Mouse (Mus musculus) adrenal gland (tissue): ENCODE measurements at regions not wholly inside any gene's neighbourhood (a gene's known extent, or its start where the extent isn't known, plus 50 kb on each side); places are given as distances from the start of the nearest gene placed in this dataset.

ENCODE experiments used
- intact Hi-C: fragments of 180-260 bp; cut with DNase I; formaldehyde crosslinking; loops from one replicate; pipeline ENCODE4 v1.15.1; 2025

GRCm38 (mm10) chr2:50654221-50654952, 357.8 kb upstream of the Mmadhc start:
- intact Hi-C loops, result no loop called here

- intact Hi-C loops, result no loop called here
These were observed 356.6 kb upstream of the Mmadhc start for GRCm38 (mm10) chr2:50653121-50653615.

DNA sequence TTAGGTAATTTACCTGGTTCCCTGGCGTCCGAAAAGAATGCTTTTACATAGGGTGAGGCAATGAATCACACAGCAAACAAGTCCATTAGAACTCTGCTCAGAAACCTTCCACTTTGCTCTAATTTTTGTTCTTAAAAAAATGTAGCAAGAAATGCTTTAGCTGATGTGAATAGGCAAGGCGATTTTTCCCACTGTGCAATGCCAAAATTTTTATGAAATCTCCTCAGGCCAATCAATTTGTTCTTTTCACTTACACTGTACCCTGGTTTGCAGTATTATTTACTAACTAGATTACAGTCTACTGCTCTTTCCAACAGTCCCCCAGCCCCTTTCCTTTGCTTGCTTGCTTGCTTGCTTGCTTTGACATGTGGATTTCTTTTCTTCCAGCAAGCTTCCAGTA, 353.1 kb upstream of the Mmadhc start:
- intact Hi-C loops, result no loop called here

DNA sequence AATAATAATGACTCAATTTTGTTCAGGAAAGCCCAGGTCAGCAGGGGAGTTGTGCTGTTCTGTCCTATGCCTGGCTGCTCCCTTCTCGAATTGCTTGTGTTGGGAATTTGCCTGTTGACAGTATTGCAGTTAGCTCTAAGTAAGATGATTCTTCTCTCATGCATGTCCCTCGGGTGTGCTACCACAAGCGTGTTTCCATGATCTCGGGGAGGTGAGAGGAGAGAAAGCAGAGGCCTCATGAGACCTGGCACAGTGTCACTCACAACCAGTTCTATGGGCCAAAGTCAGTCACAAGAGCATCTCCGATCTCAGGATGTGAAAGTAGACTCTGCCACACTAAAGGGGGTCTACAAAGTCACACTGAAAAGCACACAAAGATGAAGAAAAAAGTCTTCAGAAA, 346.6 kb upstream of the Mmadhc start:
- intact Hi-C loops, result no loop called here

DNA sequence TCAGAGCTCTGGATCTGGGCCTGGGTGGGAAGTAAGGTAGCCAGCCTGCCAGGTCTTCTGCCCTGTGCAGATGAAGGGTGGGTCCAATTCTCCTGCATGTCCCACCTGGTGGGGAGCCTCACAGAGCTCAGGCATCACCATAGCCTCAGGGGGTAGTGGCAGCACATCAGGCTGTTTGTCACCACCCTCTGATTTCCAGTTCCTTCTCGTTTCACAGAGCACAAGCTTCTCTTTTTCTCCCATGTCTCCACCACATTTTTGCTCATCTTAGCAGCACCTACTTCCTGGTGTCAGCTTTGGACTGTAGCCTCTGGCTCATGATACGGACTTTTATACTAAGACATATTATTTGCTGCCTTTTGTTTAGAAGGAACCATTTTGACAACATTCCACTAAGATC, 345.6 kb upstream of the Mmadhc start:
- intact Hi-C loops, result no loop called here

DNA sequence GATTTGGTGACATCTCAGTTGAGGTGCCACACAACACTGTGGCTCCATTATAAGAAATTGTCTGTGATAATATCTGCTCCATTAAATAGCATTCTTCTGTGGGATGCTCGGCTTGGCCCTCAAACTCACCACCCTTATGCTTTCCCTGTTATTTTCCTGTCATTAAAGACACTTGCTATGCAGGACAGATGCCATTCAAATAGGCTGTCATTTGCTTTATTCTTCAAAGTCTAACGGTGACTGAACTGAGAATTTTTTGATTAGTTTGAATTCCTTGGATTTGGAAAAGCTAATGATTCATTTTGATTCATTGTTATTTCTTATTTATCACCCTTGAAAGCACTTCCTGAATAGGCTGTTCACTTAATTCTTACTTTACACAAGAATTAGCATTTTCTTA, 339.3 kb upstream of the Mmadhc start:
- intact Hi-C loops, result no loop called here

DNA sequence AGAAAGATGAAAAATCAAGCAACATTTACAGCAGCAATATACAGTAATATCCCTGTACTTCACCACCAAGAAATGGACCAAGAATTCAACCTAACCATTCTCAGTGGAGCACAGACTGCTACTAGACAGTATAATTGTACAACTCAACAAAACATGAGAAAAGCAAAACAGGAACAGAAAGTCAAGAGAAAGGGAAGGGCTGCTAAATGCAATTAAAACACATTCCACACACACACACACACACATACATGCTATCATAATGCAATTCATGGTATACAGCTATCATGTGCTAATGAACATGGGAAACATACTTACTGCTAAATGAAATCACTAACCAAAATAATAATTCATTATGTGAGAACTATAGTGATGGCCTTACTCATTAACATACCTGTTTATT, 335.2 kb upstream of the Mmadhc start:
- intact Hi-C loops, result no loop called here

DNA sequence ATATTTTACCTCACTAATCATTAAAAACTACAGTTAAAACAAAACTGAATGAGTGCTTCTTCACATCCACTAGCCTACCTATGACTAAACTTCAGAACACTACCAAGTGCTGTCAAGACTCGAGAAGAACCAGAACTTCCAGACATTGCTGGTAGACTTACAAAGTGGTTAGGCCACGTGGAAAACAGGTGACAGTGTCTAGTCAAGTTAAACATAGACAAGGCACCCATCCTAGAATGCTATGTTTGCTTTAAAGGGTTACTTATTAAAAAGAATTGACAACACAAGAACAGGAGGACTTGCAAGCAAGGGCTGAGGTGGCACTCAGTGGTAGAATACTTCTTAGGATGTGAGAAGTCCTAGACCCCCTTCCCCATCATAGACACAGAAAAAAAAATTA, 330.9 kb upstream of the Mmadhc start:
- intact Hi-C loops, result no loop called here

- intact Hi-C loops, result no loop called here
These were observed 328.7 kb upstream of the Mmadhc start for GRCm38 (mm10) chr2:50625233-50625749.

GRCm38 (mm10) chr2:50609086-50609485, 312.5 kb upstream of the Mmadhc start:
- intact Hi-C loops, result no loop called here

DNA sequence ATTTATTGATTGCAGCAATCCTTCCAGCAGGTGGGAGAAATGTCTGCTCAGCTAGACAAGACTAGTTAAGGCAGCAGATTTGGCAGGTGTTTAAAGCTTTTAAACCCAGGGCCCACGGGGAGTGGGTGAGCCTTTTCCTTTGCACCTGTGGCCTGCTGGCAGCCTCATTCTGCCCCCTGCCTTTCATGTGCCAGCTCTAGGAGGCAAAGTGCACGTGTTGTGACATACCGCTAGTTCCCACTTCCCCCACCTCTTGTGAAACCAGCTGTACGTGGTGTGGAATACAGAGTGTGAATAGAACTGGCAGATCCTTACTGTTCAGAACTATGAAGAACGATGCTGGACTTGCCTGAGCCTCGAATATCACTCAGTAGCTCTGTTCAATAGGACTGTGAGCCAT, 292.6 kb upstream of the Mmadhc start:
- intact Hi-C loops, result no loop called here

DNA sequence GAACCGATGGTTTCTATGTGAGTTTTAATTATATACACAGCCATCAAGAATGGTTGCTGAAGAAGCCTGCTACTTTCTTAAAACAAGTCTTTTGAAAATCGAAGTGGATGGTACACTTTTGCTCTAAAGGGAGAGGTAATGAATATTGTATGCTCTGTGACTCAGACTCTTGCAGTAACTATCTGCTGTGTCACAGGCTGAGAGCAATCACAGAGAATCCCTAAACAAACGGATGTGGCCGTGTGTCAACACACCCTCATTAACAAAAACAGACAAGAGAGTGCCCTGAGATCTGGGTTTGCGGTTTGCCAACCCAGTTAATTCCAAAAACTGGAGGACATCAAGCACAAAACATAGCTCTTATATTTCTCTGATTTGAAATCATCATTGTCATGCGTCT, 292.1 kb upstream of the Mmadhc start:
- intact Hi-C loops, result no loop called here

GRCm38 (mm10) chr2:50586321-50587050, 289.9 kb upstream of the Mmadhc start:
- intact Hi-C loops, result no loop called here

DNA sequence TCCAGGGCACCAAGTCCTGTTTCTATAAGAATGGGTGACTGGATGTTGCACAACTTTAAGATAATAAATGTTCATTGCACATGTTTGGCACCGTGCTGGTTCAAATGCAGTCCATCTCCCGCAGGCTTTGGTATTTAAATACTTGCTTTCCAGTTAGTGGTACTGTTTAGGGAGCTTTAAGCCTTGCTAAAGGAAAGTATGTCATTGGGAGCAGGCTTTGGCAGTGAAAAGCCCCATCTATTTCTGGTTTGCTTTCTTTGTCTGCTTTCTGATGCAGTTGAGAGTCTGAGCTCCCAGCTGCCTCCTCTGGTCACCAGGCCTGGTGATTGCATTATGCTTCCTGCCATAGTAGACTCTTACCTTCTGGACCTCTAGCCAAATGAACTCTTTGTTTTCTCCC, 283.0 kb upstream of the Mmadhc start:
- intact Hi-C loops, result no loop called here

DNA sequence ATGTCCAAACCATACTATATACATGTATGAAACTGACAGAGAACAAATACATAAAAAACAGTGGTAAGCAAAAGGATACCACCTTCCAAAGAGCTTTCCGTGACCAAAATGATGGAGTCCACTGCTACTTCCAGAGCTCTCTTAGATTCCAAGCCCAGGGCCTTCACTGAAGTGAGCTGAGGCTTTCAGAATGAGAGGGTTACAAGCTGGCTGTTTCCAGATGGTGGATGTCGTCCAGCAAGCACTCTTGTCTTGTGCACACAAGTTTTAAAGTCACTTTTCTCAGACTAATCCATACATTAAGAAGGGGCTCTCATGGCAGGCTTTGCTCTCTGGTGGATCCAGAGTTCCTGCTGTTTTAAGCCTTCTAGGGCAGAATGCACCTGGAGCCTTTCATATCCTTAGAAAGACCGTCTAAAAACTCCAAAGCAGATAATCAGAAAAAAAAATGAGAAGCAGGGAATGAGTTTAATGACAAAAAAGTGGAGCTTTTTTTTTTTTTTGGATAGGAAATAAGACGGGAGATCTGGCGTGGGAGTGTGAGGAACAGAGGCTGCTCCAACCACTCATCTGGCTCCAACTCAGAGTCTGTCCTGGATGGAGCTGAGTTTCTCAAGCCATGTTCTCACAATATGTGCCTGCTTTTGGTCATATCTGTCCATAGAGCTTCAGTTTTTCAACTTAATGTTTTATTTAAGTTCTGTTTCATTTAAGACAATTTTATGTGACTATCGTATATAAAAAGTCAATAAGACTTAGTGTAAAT, 281.9 kb upstream of the Mmadhc start:
- intact Hi-C loops, result no loop called here

- intact Hi-C loops, result no loop called here
These were observed 281.1 kb upstream of the Mmadhc start for GRCm38 (mm10) chr2:50577736-50578135.

DNA sequence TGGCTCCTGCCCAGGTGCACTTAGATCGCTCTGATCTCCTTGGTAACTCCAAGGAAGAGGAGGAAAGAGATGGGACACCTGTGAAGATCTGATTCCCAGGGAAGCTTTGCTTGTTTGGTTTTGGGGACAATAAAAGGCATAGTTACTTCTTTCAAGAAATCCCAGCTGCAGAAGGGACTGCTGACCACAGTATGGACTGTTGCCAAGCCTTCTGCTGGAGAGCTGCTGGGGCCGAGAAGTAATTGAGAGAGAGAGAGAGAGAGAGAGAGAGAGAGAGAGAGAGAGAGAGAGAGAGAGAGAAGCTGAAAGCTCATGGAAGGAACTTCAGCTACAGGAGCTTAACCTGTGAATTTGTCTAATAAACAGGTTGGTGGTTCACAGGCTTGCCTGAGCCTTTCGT, 276.9 kb upstream of the Mmadhc start:
- intact Hi-C loops, result no loop called here

DNA sequence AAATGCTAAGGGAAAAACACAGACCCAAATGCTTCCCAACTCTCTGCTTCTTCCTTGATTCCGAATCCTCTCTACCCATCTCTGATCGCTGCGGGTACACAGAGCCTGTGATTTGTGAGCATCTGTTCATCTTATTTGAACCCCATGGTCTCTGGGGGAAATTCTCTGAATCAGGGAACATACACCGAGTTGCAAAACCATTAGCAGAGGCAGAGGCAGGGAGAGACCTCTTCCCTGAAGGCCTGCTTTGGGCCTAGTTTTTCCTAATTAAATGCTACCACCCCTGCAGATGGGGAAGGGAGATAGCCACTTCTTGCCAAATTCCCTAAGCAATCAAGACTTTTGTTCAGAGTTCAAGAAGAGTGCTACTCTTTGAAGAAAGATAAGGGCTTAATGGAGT, 274.4 kb upstream of the Mmadhc start:
- intact Hi-C loops, result no loop called here

- intact Hi-C loops, result no loop called here
These were observed 273.1 kb upstream of the Mmadhc start for GRCm38 (mm10) chr2:50569502-50570285.

DNA sequence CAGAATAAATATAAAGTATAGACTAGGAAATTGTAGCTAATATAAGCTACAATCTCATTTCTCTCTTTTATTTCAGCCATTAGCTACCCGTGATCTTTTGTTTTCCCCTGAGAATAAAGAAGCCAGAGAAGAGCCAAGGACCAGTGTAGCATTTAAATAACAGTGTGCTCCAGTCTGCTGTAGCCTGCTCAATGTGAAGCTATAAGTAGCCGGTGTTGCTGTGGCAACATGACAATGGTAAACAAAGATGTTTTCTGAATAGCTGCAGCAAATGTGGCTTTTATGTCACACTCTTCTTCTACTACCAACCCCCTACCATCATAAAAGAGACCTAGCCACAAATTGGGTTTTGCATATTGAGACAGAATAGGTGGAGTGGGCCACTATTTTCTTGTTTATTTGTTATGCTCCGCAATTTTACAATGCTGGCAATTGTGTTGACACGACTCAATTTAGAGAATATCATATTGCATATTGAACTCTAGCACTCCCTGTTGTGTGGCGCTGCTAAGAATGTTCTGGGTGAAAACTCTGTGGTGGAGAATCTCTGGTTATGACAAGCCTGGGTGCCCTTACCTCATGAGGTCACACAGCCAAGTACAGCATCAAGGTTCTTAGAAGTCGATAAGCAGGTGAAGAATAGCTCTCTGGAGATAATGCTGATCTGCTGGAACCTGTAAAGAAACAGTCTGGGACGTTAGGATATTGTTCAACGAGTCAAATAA, 272.3 kb upstream of the Mmadhc start:
- intact Hi-C loops, result no loop called here
